Mouse (Mus musculus) olfactory bulb, adult 2 months (tissue): Measurements from ENCODE around the gene Sorbs1. TPM values are rescaled to one million over a fixed set of nuclear protein-coding genes. Genes with fewer than 3 reads are reported as not detected.

Experiments
- H3K27ac ChIP-seq: fragments of 200-500 bp; 2 replicates; pipeline ENCODE4 v1.5.1; 2012; ENCODE audit warnings: low read depth, low read length; ENCODE audit not compliant: insufficient read depth
- H3K4me1 ChIP-seq: fragments of 200-500 bp; 2 replicates; pipeline ENCODE4 v1.6.1; 2012; ENCODE audit warnings: low read length; ENCODE audit not compliant: control insufficient read depth, insufficient read depth
- H3K4me3 ChIP-seq: fragments of 200-500 bp; 2 replicates; pipeline ENCODE4 v1.5.1; 2012; ENCODE audit warnings: mild to moderate bottlenecking, low read depth, low read length, moderate library complexity; ENCODE audit not compliant: insufficient read depth
- CTCF ChIP-seq: fragments of 200-500 bp; IDR thresholded peaks from 2 replicates; pipeline ENCODE4 v1.5.1; 2012; ENCODE audit warnings: low read depth, mild to moderate bottlenecking, low read length, moderate library complexity; ENCODE audit not compliant: insufficient read depth
- POLR2A ChIP-seq: fragments of 200-500 bp; IDR thresholded peaks from 2 replicates; pipeline ENCODE4 v1.6.1; 2012; ENCODE audit warnings: mild to moderate bottlenecking, low read depth, low read length, moderate library complexity; ENCODE audit not compliant: insufficient read depth
- WGBS: fragments of 180-500 bp; shearing (Covaris S2); methylation state at CpG from one replicate; pipeline ENCODE4 v1.1.7; 2018; 5-methylcytosine and 5-hydroxymethylcytosine counted together
- polyA plus RNA-seq: library from polyadenylated mRNA; stranded (reverse); fragments of >200 nt; gene quantifications from 2 replicates; pipeline ENCODE4 v1.2.4, GENCODE M21; 2012; ENCODE audit warnings: low replicate concordance; ENCODE audit not compliant: missing spikeins, insufficient read depth, insufficient read length

The Sorbs1 gene
- polyA plus RNA-seq, 1 experiment: not detected

DNA sequence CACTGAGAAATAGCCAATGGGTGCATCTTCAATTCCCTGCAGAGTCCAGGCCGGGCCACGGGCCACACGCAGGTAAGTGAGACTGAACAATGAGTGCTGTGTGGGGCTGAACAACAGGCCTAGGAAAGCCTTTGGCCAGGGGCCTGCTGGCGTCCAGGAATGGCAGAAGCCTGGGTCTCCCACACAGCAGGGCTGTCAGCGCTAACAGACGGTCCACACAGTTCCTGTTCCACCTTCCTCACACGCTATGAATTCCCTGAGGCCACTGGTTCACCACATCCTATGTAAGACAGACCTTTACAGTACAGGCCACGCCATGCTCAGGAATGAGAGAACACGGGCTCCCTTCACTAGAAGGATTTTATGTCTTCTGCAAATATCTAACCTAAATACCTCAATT, 103.5 kb downstream of the Sorbs1 start:
- Histone ChIP-seq H3K27ac (no peak overlapping the region), H3K4me1 (peaks cover 15% of the 10 kb centered on the region), H3K4me3 (no peak overlapping the region)
- TF ChIP-seq POLR2A (no peak), CTCF (no peak)
- WGBS: 65% methylated on average over 9 of the region's 9 CpGs

GRCm38 (mm10) chr19:40409500-40410035, 104.0 kb downstream of the Sorbs1 start:
- no peak for TF ChIP-seq CTCF
- TF ChIP-seq POLR2A: no peak
- no peak overlapping the region for H3K4me3 ChIP-seq
- no peak overlapping the region for H3K27ac ChIP-seq
- peaks cover 12% of the 10 kb centered on the region; the same call in 1 of the 2 replicates for H3K4me1 ChIP-seq
- WGBS: 71% methylated on average over 11 of the region's 11 CpGs

- 76% methylated on average over 2 of the region's 2 CpGs for WGBS
- H3K27ac ChIP-seq: no peak overlapping the region
- H3K4me1 ChIP-seq: peaks cover 12% of the 10 kb centered on the region; the same call in 1 of the 2 replicates
- TF ChIP-seq CTCF (no peak), POLR2A (no peak)
- H3K4me3 ChIP-seq: no peak overlapping the region
Measured at GRCm38 (mm10) chr19:40407186-40407585, 106.4 kb downstream of the Sorbs1 start.

DNA sequence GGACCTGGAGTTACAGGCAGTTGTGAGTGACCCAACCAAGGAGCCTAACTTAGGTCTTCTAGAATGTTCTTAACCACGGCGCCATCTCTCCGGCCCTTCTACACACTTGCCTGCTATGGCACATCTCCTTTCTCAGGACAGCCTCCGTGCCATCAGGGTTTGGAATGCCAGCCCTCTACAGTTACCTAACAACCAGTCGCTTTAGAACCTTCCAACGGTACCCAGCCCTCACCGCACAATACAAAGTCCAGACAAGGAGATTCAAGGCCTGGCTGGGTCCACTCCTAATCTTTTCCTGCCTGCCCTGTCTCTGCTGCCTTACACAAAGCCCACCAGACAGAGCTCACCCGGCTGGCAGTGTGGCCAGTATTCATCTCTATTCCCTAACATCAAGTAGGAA, 106.9 kb downstream of the Sorbs1 start:
- 93% methylated on average over 8 of the region's 8 CpGs for WGBS
- Histone ChIP-seq H3K4me1 (peaks cover 12% of the 10 kb centered on the region; the same call in 1 of the 2 replicates), H3K4me3 (no peak overlapping the region), H3K27ac (no peak overlapping the region)
- TF ChIP-seq CTCF (no peak), POLR2A (no peak)

DNA sequence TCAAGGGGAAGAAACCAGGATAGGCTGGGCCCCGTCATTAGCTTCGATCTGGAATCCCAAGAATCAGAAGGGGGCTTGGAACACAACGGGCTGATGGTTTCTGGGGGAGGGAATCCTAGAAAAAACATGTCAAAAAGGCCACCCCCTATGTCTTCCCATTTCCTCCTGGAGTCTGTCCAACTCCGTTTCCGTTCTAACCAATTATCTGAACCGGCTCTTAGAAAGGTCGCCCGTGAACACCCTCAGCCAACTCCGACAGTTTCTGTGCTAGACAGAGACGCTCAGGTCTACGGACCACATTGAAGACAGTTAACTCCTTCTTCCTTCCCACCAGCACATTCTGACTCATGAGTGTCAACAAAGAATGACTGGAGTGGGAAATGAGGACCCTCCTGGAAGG, 107.8 kb downstream of the Sorbs1 start:
- H3K27ac ChIP-seq: no peak overlapping the region
- no peak overlapping the region for H3K4me3 ChIP-seq
- peaks cover 16% of the 10 kb centered on the region for H3K4me1 ChIP-seq
- no peak for TF ChIP-seq CTCF
- TF ChIP-seq POLR2A: no peak
- WGBS: 37% methylated on average over 11 of the region's 11 CpGs

DNA sequence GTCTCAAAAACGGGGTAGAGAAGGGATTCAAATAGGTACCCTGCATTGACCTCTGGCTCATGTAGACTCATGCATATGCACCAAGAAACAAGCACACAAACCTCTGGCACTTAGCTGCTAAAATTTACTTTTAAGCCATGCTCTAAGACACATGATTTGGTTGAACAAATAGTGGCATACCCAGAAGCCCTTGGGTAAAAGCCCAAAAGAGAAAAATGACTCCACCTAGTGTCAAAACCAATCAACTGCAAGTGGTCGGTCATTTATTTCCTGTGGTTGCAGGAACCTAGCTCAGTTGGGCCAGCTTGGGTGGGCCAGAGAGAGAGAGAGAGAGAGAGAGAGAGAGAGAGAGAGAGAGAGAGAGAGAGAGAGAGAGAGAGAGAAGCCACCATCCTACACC, 109.0 kb downstream of the Sorbs1 start:
- WGBS: 62% methylated on average over 2 of the region's 2 CpGs
- TF ChIP-seq POLR2A (no peak), CTCF (no peak)

GRCm38 (mm10) chr19:40403999-40404398, 109.6 kb downstream of the Sorbs1 start:
- no peak overlapping the region for H3K4me3 ChIP-seq
- no peak overlapping the region for H3K27ac ChIP-seq
- peaks cover 15% of the 10 kb centered on the region for H3K4me1 ChIP-seq
- 90% methylated on average over 4 of the region's 4 CpGs for WGBS
- no peak for TF ChIP-seq POLR2A
- no peak for TF ChIP-seq CTCF

More for the DNA sequence above, 109.0 kb downstream of the Sorbs1 start:
- Histone ChIP-seq H3K4me1 (peaks cover 15% of the 10 kb centered on the region), H3K27ac (no peak overlapping the region), H3K4me3 (no peak overlapping the region)

- 64% methylated on average over 15 of the region's 15 CpGs for WGBS
- Histone ChIP-seq H3K27ac (no peak overlapping the region), H3K4me3 (no peak overlapping the region), H3K4me1 (peaks cover 12% of the 10 kb centered on the region)
- TF ChIP-seq POLR2A (no peak), CTCF (no peak)
Measured at GRCm38 (mm10) chr19:40402155-40402963, 111.2 kb downstream of the Sorbs1 start.

GRCm38 (mm10) chr19:40401213-40401612, 112.4 kb downstream of the Sorbs1 start:
- 44% methylated on average over 7 of the region's 7 CpGs for WGBS
- Histone ChIP-seq H3K4me3 (no peak overlapping the region), H3K27ac (no peak overlapping the region), H3K4me1 (peaks cover 17% of the 10 kb centered on the region)
- no peak for TF ChIP-seq CTCF
- no peak for TF ChIP-seq POLR2A

GRCm38 (mm10) chr19:40400426-40401030, 113.1 kb downstream of the Sorbs1 start:
- no peak for TF ChIP-seq CTCF
- no peak for TF ChIP-seq POLR2A
- H3K27ac ChIP-seq: no peak overlapping the region
- no peak overlapping the region for H3K4me3 ChIP-seq
- peaks cover 18% of the 10 kb centered on the region for H3K4me1 ChIP-seq
- WGBS: 71% methylated on average over 11 of the region's 11 CpGs
